Mouse (Mus musculus): ENCODE results near the gene Mapk1.
A peak's percentile ranks its signal among the peaks of the same experiment; 100 is the strongest.

Gene Mapk1

GRCm38 (mm10) chr16:17018071-17018470 lies 34.9 kb downstream of the Mapk1 start:
- no peak for DNase-seq

DNA sequence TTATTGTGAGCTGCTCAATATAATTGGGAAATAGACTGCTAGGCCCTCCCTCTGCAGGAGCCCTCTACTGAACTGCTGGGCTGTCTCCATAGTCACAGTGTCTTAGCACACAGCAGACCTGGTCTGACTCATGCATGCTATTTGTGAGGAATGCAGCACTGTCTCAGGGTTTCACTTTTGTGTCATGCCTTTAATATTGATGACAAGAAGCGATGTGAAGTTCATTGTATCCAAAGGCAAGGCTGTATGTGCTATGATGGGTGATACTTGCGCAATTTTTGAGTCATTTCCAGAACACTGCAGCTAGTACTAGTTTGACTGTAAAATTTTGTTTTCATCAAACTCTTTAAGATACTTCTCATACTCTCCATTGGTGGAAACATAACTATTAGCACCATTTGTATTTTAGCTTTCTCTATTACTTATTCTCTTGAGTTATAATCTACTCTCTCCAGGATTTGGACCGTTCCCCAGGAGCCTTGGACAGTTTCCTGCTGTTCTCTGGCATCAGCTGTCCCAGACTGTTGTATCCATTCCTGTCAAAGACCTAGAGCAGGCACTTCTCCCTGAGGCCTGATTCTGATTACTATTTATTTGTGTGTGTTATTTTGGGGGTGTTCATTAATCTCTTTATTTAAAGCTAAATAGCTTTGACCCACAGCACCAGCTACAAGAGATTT lies 41.4 kb downstream of the Mapk1 start:
- peak; percentile 59 to 69 for DNase-seq

DNA sequence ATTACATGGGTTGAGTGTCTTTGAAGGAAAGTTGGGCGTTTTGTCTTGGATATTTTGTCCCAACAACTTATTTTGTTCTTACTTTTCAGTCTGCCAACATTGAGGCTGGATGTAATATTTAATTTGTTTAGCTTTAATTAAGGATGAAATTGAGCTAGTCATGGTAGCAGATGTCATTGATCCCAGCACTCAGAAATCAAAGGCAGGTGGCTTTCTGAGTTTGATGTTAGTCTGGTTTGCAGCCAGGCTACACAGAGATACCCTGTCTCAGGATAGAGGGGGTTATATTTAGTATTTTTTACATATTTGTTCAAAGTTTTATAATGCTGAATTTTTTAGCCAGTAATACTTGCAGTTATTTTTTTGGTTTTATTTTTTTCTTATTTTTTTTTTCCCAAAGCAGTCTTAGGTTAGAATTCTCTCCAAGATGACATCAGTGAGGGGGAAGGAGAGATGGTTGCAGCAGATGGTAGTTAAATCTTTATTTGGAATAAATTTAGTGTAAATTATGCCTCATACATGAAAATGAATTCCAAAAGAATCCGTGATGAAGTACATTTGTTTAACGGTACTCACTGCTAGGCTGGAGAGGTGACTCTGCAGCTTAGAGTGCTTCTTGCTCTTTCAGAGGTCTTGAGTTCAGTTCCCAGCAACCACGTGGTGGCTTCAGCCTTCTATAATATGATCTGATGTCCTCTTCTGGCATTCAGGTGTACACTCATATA lies 47.0 kb downstream of the Mapk1 start:
- DNase-seq, result no peak

- DNase-seq, result no peak
These were observed 50.6 kb downstream of the Mapk1 start for GRCm38 (mm10) chr16:17033754-17034153.

DNA sequence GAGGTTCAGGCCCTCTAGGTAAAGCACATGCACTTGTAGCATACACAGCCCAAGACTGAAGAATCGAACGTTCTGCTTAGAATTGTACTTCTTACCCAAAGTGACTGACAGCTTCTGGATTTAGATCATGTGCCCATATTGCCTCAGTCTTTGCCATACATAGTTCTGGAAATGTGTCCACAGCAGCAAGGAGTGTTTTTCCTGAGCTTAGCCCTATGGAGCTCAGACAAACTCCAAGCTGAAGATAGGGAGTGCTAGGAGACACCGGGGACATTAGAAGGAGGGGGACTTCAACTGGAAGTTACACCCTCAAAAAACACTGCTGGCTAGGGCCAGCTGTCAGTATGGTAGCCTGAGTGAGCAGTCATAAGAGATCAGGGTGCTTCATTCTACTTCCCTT lies 57.5 kb downstream of the Mapk1 start:
- no peak for DNase-seq

DNA sequence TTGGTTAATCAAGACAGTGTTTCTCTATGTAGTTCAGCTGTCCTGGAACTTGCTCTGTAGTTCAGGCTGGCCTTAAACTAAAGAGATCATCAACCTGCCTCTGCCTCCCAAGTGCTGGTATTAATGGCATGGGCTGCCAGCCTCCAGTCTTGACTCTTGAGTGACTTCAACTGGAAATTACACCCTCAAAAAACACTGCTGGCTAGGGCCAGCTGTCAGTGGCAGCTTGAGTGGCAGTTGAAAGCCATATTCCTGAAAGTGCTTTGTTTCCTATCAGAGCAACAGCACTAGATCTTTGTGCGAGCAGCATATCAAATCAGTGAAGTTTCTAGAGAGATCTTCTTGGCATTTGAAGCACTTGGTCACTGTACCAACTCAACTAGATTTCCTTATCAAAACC lies 58.2 kb downstream of the Mapk1 start:
- DNase-seq, result no peak

GRCm38 (mm10) chr16:17044320-17044719 lies 61.1 kb downstream of the Mapk1 start:
- no peak for DNase-seq

- DNase-seq, result no peak
These were observed 62.1 kb downstream of the Mapk1 start for GRCm38 (mm10) chr16:17045287-17045686.

DNA sequence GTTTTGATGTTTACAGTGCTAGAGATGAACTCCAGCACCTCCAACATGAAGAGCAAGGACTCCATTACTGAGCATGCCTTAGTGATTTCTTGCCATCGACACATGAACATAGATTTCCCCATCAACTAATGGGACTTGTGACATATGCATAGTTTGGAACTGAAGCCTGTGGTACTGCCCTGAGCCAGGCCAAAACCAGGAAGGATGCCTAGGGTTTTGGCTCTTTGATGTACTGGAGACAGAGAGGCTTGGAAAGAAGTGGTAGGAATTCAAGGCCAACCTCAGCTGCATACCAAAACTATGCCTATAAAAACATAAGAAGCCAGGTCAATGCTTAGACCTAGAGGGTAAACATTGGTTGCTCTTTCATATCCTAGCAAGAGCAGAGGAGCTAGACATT lies 66.7 kb downstream of the Mapk1 start:
- no peak for DNase-seq

GRCm38 (mm10) chr16:17052087-17052486 lies 68.9 kb downstream of the Mapk1 start:
- DNase-seq, result no peak

GRCm38 (mm10) chr16:17053903-17054302 lies 70.7 kb downstream of the Mapk1 start:
- peak; percentile 11 to 28 for DNase-seq

- DNase-seq, result no peak
These were observed 72.4 kb downstream of the Mapk1 start for GRCm38 (mm10) chr16:17055584-17055983.

DNA sequence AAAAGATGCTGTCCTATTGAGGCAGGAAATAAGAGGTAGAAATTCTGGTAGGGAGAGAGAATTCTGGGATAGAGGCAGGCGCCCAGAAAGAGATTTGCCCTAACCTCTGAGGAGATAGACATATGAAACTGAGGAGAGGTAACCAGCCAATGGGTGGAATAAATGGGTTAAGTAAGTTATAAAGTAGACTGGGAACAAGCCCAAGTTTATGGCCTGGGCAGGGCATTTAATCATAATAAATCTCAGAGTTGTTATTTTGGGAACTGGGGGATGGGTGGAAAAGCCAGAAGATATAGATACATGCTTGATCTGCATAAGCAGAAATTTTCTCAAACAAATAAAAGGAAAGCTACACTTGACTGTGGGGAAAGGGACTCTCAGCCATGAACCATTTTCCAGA lies 79.2 kb downstream of the Mapk1 start:
- no peak for DNase-seq

GRCm38 (mm10) chr16:17067552-17067951 lies 84.4 kb downstream of the Mapk1 start:
- DNase-seq, result no peak

- DNase-seq, result peak; percentile 91 to 95
These were observed 86.6 kb downstream of the Mapk1 start, which contains the start of gene Ypel1 for GRCm38 (mm10) chr16:17069511-17070443. Ypel1 (plus strand) TSS chr16:17069696.

GRCm38 (mm10) chr16:17070716-17071115 lies 87.5 kb downstream of the Mapk1 start:
- DNase-seq, result no peak

- no peak for DNase-seq
These were observed 89.8 kb downstream of the Mapk1 start for GRCm38 (mm10) chr16:17073000-17073399.

DNA sequence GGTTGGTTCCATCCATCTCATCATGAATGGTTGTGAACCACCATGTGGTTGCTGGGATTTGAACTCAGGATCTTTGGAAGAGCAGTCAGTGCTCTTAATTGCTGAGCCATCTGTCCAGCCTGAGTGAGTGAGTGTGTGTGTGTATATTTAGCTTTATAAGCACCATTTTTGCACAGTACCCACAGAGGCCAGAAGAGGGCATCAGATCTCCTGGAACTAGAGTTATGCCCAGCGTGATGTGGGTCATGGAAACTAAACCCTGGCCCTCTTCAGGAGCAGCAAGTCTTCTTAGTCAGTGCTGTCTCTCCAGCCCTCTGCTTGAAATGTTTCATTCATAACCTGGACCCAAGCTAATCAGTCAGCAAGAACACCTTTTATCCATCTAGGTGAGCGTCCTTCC lies 93.1 kb downstream of the Mapk1 start:
- DNase-seq, result no peak

GRCm38 (mm10) chr16:17076869-17077268 lies 93.7 kb downstream of the Mapk1 start:
- DNase-seq, result no peak

- DNase-seq, result no peak
These were observed 94.9 kb downstream of the Mapk1 start for GRCm38 (mm10) chr16:17078101-17078500.

DNA sequence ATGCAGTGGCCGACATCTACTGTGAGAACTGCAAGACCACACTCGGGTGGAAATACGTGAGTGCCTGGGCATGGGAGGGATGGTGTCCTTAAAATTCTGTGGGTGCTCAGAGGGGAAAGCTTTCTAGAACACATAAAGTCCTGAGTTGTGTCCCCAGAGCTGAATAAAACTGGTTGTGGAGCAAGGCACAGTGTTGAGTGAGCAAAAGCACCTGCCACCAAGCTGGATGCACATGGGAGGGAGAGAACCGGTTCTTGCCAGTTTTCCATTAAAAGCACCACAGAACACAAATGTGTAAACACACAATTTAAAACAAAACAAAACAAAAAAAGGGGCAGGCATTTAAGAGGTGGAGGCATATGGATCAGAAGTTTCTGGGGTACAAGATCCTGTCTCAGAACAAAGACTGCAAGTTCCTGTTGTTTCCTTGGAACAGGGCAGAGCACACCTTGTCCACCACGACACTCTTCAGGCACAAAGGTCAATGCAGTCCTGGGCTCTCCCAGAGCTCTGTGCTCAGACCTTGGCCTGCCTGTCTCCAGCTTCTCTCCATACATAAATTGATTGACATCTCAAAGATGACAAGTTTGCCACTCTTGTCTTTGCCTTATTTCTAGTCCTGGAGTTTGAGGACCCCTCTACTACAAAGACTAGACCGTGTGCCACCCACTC lies 99.1 kb downstream of the Mapk1 start:
- DNase-seq, result no peak

- DNase-seq, result no peak
These were observed 102.5 kb downstream of the Mapk1 start for GRCm38 (mm10) chr16:17085636-17086035.

DNA sequence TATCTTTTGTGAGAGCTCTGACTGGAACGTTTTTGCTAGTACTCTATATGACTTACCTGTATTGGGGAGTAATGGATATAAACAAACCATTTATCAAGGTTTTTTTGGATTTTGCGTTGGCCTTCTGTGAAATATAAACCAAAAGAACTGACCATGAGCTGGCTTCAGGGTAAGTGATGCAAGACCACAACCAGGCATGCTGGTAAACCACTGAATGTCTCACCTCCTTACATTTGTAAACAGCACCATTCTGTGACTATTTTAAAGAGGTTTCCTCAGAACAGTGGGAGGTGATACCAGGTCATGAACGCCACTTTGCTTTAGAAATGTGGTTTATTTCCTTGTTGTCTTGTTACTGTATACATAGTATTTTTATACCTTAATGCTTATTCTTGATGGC lies 103.1 kb downstream of the Mapk1 start:
- no peak for DNase-seq
